Mouse (Mus musculus) liver, postnatal 0 days (tissue): Measurements from ENCODE around the gene B4galt1.

ENCODE experiments used
- CTCF ChIP-seq: sonication (generic); IDR thresholded peaks from 2 replicates; pipeline ENCODE4 v1.5.1; 2016; ENCODE audit warnings: antibody characterized with exemption, low read depth
- EP300 ChIP-seq: IDR thresholded peaks from 2 replicates; pipeline ENCODE4 v1.6.1; 2016; ENCODE audit warnings: antibody characterized with exemption, low read depth, mild to moderate bottlenecking

DNA sequence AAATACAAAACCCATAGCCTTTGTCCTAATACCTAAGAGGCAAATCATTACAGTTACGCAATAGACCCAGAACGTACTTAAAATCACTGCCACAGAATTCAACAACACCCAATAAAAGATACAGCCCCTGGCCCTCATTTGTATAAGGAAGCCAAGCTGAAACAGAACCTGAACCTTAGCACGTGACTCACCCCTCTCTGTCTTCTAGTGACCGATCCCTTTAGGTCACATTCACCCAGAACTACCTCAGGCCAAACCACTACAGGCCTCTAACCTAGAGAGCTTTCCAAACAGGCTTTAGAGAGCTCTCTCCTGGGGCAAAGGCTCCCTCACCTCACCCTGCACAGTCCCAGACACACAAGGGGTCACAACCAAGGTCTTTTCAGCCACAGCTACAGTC lies 6.6 kb downstream of the B4galt1 start:
- TF ChIP-seq EP300: no peak
- TF ChIP-seq CTCF: no peak
